31 mouse cellular contexts compared by ENCODE assay signal in the genomic region with DNA sequence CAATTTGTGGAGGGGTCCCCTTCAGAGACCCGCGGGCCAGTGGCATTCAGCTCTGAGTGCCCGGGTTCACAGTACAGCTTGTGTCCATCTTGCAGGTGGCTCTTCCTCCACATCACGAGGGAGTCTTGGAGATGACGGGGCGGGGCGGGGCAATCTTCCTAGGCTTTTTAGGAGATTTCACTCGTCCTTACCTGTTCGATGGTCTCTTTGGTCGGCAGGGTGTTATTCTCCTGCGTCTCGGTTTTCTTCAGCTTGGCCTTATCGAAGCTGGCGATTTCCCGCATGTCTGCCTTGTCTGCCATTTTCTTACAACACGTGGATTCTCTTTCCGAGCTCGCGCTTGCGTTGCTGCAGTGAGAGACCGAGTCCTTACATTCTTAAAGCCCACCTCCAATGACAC. TPM values are rescaled to one million over a fixed set of nuclear protein-coding genes. Genes with fewer than 3 reads are reported as not detected.
"Had no signal": no experiment of that assay in that cellular context is flagged by ENCODE, and none has a peak within 500 bp of the region (broad histone marks: within the 10 kb centered on the region; RNA-seq: fewer than 3 reads in every experiment).

No protein-coding gene starts in this region.

- DNase-seq: gastrocnemius, adult 2 months; gastrocnemius, postnatal 10 days; gastrocnemius, postnatal 25 days; heart, adult 18-20 months; heart, postnatal 14 days; heart, postnatal 36 days; kidney, adult 11 months; kidney, adult 2 months; kidney, adult 9 months; kidney, postnatal 14 days; kidney, postnatal 36 days; layer of hippocampus, adult 9-11 months; layer of hippocampus, postnatal 36 days; left cerebral cortex, postnatal 4 days had no signal

- H3K27me3 ChIP-seq: heart, embryonic 15.5 days; hindbrain, embryonic 13.5 days; hindbrain, embryonic 15.5 days; kidney, embryonic 15.5 days; limb, embryonic 13.5 days; limb, embryonic 15.5 days had no signal

- H3K36me3 ChIP-seq: heart, embryonic 13.5 days; heart, embryonic 15.5 days; hindbrain, embryonic 13.5 days; hindbrain, embryonic 15.5 days; kidney, embryonic 15.5 days; limb, embryonic 13.5 days; limb, embryonic 15.5 days; liver, embryonic 12.5 days had no signal

- H3K27ac ChIP-seq: gastrocnemius, adult 2 months; heart, embryonic 13.5 days; heart, embryonic 15.5 days; hindbrain, embryonic 13.5 days; hindbrain, embryonic 15.5 days; hindbrain, postnatal 0 days; kidney, embryonic 15.5 days; kidney, postnatal 0 days; limb, embryonic 13.5 days; limb, embryonic 15.5 days; liver, embryonic 12.5 days had no signal

- H3K4me3 ChIP-seq: gastrocnemius, adult 2 months; heart, embryonic 13.5 days; heart, embryonic 15.5 days; hindbrain, embryonic 13.5 days; hindbrain, embryonic 15.5 days; kidney, embryonic 15.5 days; limb, embryonic 13.5 days; limb, embryonic 15.5 days; liver, embryonic 12.5 days had no signal

RNA-seq across cellular contexts. Expression of a gene that starts 28.9 kb away (rescaled TPM):
- total RNA-seq: hematopoietic stem cell, adult 5-6 weeks; hindbrain, postnatal 0 days; layer of hippocampus, adult 18-20 months; layer of hippocampus, postnatal 14 days; left cerebral cortex, postnatal 4 days had no signal
- polyA plus RNA-seq: hindbrain, embryonic 11.5 days; hindbrain, embryonic 13.5 days; hindbrain, embryonic 15.5 days; hindbrain, postnatal 0 days; kidney, adult 2 months; limb, embryonic 11.5 days; limb, embryonic 13.5 days had no signal

RNA-seq across cellular contexts. Expression of a gene that starts 41.0 kb away (rescaled TPM):
- total RNA-seq: gastrocnemius, adult 2 months; gastrocnemius, postnatal 10 days; gastrocnemius, postnatal 25 days; hematopoietic stem cell, adult 5-6 weeks; layer of hippocampus, adult 18-20 months; layer of hippocampus, postnatal 14 days; layer of hippocampus, postnatal 36 days; left cerebral cortex, adult 18-20 months; left cerebral cortex, postnatal 25 days had no signal
- polyA plus RNA-seq: hindbrain, embryonic 13.5 days; limb, embryonic 11.5 days; limb, embryonic 13.5 days; limb, embryonic 15.5 days; liver, embryonic 12.5 days had no signal
